Mouse (Mus musculus): Measurements from ENCODE around the gene B4galt5. TPM values are rescaled to one million over a fixed set of nuclear protein-coding genes. Genes with fewer than 3 reads are reported as not detected.

Gene B4galt5
- polyA plus RNA-seq, 1 experiment from 2014 or later = 18.1 TPM

GRCm38 (mm10) chr2:167342876-167343275 lies 6.1 kb downstream of the B4galt5 start:
- H3K9ac ChIP-seq (ENCODE audit: low read depth, low read length) = no peak overlapping the region
- 42% methylated on average over 6 of the region's 6 CpGs for WGBS
- no peak overlapping the region; the same call in 1 of the 2 replicates for H3K27ac ChIP-seq (ENCODE audit: low read length)
- H3K4me3 ChIP-seq (ENCODE audit: low read depth, low read length) = no peak overlapping the region
- no peak for ATAC-seq
- H3K4me1 ChIP-seq (ENCODE audit: control insufficient read depth, insufficient read depth, low read length) = peaks cover 21% of the 10 kb centered on the region
- H3K4me2 ChIP-seq (ENCODE audit: low read length) = no peak overlapping the region
- no peaks in the 10 kb centered on the region for H3K9me3 ChIP-seq (replicated peaks; ENCODE audit: control insufficient read depth, low read length, poor library complexity, severe bottlenecking)
- no peaks in the 10 kb centered on the region for H3K36me3 ChIP-seq (ENCODE audit: control insufficient read depth, insufficient read depth, low read length)
- H3K27me3 ChIP-seq (ENCODE audit: control insufficient read depth, insufficient read depth, low read depth, low read length) = no peaks in the 10 kb centered on the region

GRCm38 (mm10) chr2:167337580-167337979 lies 11.4 kb downstream of the B4galt5 start:
- Histone ChIP-seq H3K27ac (ENCODE audit: low read length) (no peak overlapping the region), H3K9ac (ENCODE audit: low read depth, low read length) (no peak overlapping the region), H3K27me3 (ENCODE audit: control insufficient read depth, insufficient read depth, low read depth, low read length) (no peaks in the 10 kb centered on the region), H3K4me2 (ENCODE audit: low read length) (no peak overlapping the region), H3K4me3 (ENCODE audit: low read depth, low read length) (no peak overlapping the region), H3K4me1 (ENCODE audit: control insufficient read depth, insufficient read depth, low read length) (peaks cover 16% of the 10 kb centered on the region), H3K36me3 (ENCODE audit: control insufficient read depth, insufficient read depth, low read length) (no peaks in the 10 kb centered on the region), H3K9me3 (replicated peaks; ENCODE audit: control insufficient read depth, low read length, poor library complexity, severe bottlenecking) (no peaks in the 10 kb centered on the region)
- ATAC-seq = no peak
- 62% methylated on average over 2 of the region's 2 CpGs for WGBS

- no peaks in the 10 kb centered on the region for H3K27me3 ChIP-seq (ENCODE audit: control insufficient read depth, insufficient read depth, low read depth, low read length)
- no peak for ATAC-seq
- H3K4me1 ChIP-seq (ENCODE audit: control insufficient read depth, insufficient read depth, low read length) = peaks cover 16% of the 10 kb centered on the region
- H3K9ac ChIP-seq (ENCODE audit: low read depth, low read length) = 0 out of 2 replicates have a peak overlapping the region, but pooled peaks have one; percentile 35
- WGBS = 58% methylated on average over 3 of the region's 3 CpGs
- no peak overlapping the region for H3K4me2 ChIP-seq (ENCODE audit: low read length)
- no peaks in the 10 kb centered on the region for H3K9me3 ChIP-seq (replicated peaks; ENCODE audit: control insufficient read depth, low read length, poor library complexity, severe bottlenecking)
- H3K27ac ChIP-seq (ENCODE audit: low read length) = no peak overlapping the region
- H3K4me3 ChIP-seq (ENCODE audit: low read depth, low read length) = no peak overlapping the region
- H3K36me3 ChIP-seq (ENCODE audit: control insufficient read depth, insufficient read depth, low read length) = no peaks in the 10 kb centered on the region
Observed at GRCm38 (mm10) chr2:167337214-167337512, 11.8 kb downstream of the B4galt5 start.

GRCm38 (mm10) chr2:167336384-167337213 lies 12.4 kb downstream of the B4galt5 start:
- WGBS = 72% methylated on average over 10 of the region's 10 CpGs
- H3K27ac ChIP-seq (ENCODE audit: low read length) = no peak overlapping the region
- 0 out of 2 replicates have a peak, but pooled peaks have one; percentile 32 for ATAC-seq
- H3K4me2 ChIP-seq (ENCODE audit: low read length) = no peak overlapping the region
- H3K4me1 ChIP-seq (ENCODE audit: control insufficient read depth, insufficient read depth, low read length) = peaks cover 18% of the 10 kb centered on the region
- no peaks in the 10 kb centered on the region for H3K9me3 ChIP-seq (replicated peaks; ENCODE audit: control insufficient read depth, low read length, poor library complexity, severe bottlenecking)
- H3K4me3 ChIP-seq (ENCODE audit: low read depth, low read length) = no peak overlapping the region
- H3K36me3 ChIP-seq (ENCODE audit: control insufficient read depth, insufficient read depth, low read length) = no peaks in the 10 kb centered on the region
- 0 out of 2 replicates have a peak overlapping the region, but pooled peaks have one; percentile 35 for H3K9ac ChIP-seq (ENCODE audit: low read depth, low read length)
- H3K27me3 ChIP-seq (ENCODE audit: control insufficient read depth, insufficient read depth, low read depth, low read length) = no peaks in the 10 kb centered on the region

- H3K9ac ChIP-seq (ENCODE audit: low read depth, low read length) = no peak overlapping the region
- ATAC-seq = no peak
- H3K4me1 ChIP-seq (ENCODE audit: control insufficient read depth, insufficient read depth, low read length) = peaks cover 33% of the 10 kb centered on the region
- H3K27ac ChIP-seq (ENCODE audit: low read length) = no peak overlapping the region
- no peaks in the 10 kb centered on the region for H3K27me3 ChIP-seq (ENCODE audit: control insufficient read depth, insufficient read depth, low read depth, low read length)
- no peak overlapping the region for H3K4me2 ChIP-seq (ENCODE audit: low read length)
- no peak overlapping the region for H3K4me3 ChIP-seq (ENCODE audit: low read depth, low read length)
- 86% methylated on average over 9 of the region's 9 CpGs for WGBS
- no peaks in the 10 kb centered on the region for H3K9me3 ChIP-seq (replicated peaks; ENCODE audit: control insufficient read depth, low read length, poor library complexity, severe bottlenecking)
- H3K36me3 ChIP-seq (ENCODE audit: control insufficient read depth, insufficient read depth, low read length) = no peaks in the 10 kb centered on the region
Observed at GRCm38 (mm10) chr2:167335066-167335465, 13.9 kb downstream of the B4galt5 start.

- WGBS = 90% methylated on average over 4 of the region's 4 CpGs
- Histone ChIP-seq H3K9me3 (replicated peaks; ENCODE audit: control insufficient read depth, low read length, poor library complexity, severe bottlenecking) (no peaks in the 10 kb centered on the region), H3K4me3 (ENCODE audit: low read depth, low read length) (no peak overlapping the region), H3K9ac (ENCODE audit: low read depth, low read length) (no peak overlapping the region), H3K4me2 (ENCODE audit: low read length) (no peak overlapping the region), H3K36me3 (ENCODE audit: control insufficient read depth, insufficient read depth, low read length) (no peaks in the 10 kb centered on the region), H3K27ac (ENCODE audit: low read length) (no peak overlapping the region), H3K27me3 (ENCODE audit: control insufficient read depth, insufficient read depth, low read depth, low read length) (no peaks in the 10 kb centered on the region), H3K4me1 (ENCODE audit: control insufficient read depth, insufficient read depth, low read length) (peaks cover 34% of the 10 kb centered on the region)
- no peak for ATAC-seq
Observed at GRCm38 (mm10) chr2:167334312-167334711, 14.7 kb downstream of the B4galt5 start.

GRCm38 (mm10) chr2:167333450-167333849 lies 15.5 kb downstream of the B4galt5 start:
- Histone ChIP-seq H3K4me1 (ENCODE audit: control insufficient read depth, insufficient read depth, low read length) (peaks cover 34% of the 10 kb centered on the region), H3K4me2 (ENCODE audit: low read length) (no peak overlapping the region), H3K27me3 (ENCODE audit: control insufficient read depth, insufficient read depth, low read depth, low read length) (no peaks in the 10 kb centered on the region), H3K9ac (ENCODE audit: low read depth, low read length) (no peak overlapping the region), H3K27ac (ENCODE audit: low read length) (no peak overlapping the region), H3K36me3 (ENCODE audit: control insufficient read depth, insufficient read depth, low read length) (no peaks in the 10 kb centered on the region), H3K9me3 (replicated peaks; ENCODE audit: control insufficient read depth, low read length, poor library complexity, severe bottlenecking) (no peaks in the 10 kb centered on the region), H3K4me3 (ENCODE audit: low read depth, low read length) (no peak overlapping the region)
- WGBS = 87% methylated on average over 6 of the region's 6 CpGs
- no peak for ATAC-seq

GRCm38 (mm10) chr2:167332336-167332987 lies 16.5 kb downstream of the B4galt5 start:
- Histone ChIP-seq H3K27ac (ENCODE audit: low read length) (no peak overlapping the region), H3K4me2 (ENCODE audit: low read length) (no peak overlapping the region), H3K27me3 (ENCODE audit: control insufficient read depth, insufficient read depth, low read depth, low read length) (no peaks in the 10 kb centered on the region), H3K4me3 (ENCODE audit: low read depth, low read length) (no peak overlapping the region), H3K9ac (ENCODE audit: low read depth, low read length) (no peak overlapping the region), H3K36me3 (ENCODE audit: control insufficient read depth, insufficient read depth, low read length) (no peaks in the 10 kb centered on the region), H3K9me3 (replicated peaks; ENCODE audit: control insufficient read depth, low read length, poor library complexity, severe bottlenecking) (no peaks in the 10 kb centered on the region), H3K4me1 (ENCODE audit: control insufficient read depth, insufficient read depth, low read length) (peaks cover 31% of the 10 kb centered on the region)
- no peak for ATAC-seq
- 87% methylated on average over 7 of the region's 7 CpGs for WGBS

- H3K27ac ChIP-seq (ENCODE audit: low read length) = 0 out of 2 replicates have a peak overlapping the region, but pooled peaks have one; percentile 29
- no peaks in the 10 kb centered on the region for H3K9me3 ChIP-seq (replicated peaks; ENCODE audit: control insufficient read depth, low read length, poor library complexity, severe bottlenecking)
- peaks cover 26% of the 10 kb centered on the region for H3K4me1 ChIP-seq (ENCODE audit: control insufficient read depth, insufficient read depth, low read length)
- WGBS = 29% methylated on average over 5 of the region's 5 CpGs
- no peak overlapping the region for H3K4me2 ChIP-seq (ENCODE audit: low read length)
- H3K4me3 ChIP-seq (ENCODE audit: low read depth, low read length) = no peak overlapping the region
- ATAC-seq = peak; percentile 48; the same call in 1 of the 2 replicates
- no peak overlapping the region for H3K9ac ChIP-seq (ENCODE audit: low read depth, low read length)
- H3K36me3 ChIP-seq (ENCODE audit: control insufficient read depth, insufficient read depth, low read length) = no peaks in the 10 kb centered on the region
- no peaks in the 10 kb centered on the region for H3K27me3 ChIP-seq (ENCODE audit: control insufficient read depth, insufficient read depth, low read depth, low read length)
Observed at GRCm38 (mm10) chr2:167331432-167331921, 17.5 kb downstream of the B4galt5 start.
